Mouse (Mus musculus): ENCODE data around the gene Aff3.

The Aff3 gene

DNA sequence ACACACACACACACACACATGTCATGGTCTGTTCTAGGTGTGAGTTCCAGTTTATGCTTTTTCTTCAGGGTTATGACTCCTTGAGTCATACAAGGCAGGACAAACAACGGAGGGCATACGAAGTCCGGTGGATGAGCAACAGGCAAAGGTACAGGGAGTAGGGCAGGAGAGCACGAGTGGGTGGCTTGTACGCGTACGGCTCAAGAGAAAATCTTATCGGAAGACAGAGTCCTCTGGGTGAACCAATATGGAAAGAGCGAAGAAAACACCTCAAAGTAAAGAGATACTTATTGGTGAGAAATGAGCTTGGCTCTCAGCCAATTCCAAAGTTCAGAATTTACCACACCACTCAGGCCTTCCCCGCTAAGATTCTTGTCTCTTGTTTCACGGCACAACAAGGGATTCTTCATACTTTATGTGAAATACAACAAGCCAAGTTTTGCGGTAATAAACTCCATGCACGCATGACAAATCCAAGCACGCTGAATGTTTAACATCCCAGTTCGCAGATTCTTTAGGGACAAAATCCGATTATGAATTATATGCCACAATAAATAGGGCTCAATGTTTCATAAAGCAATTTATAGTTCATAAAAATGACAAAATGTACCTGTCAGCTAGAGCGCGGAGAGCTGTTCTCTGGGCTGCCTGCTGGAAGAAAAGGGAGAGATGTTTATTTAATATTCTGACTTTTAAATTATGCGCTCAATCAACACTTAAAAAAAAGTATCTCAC lies 412.6 kb downstream of the Aff3 start:
- ChIA-PET CTCF (interaction anchor here (0.6 to 1.9 kb wide), 49 partner anchors 8 to 540 kb away, joined by 3 to 13 read pairs (median 3); no protein-coding TSS in a partner anchor), POLR2A (no interaction called here)

DNA sequence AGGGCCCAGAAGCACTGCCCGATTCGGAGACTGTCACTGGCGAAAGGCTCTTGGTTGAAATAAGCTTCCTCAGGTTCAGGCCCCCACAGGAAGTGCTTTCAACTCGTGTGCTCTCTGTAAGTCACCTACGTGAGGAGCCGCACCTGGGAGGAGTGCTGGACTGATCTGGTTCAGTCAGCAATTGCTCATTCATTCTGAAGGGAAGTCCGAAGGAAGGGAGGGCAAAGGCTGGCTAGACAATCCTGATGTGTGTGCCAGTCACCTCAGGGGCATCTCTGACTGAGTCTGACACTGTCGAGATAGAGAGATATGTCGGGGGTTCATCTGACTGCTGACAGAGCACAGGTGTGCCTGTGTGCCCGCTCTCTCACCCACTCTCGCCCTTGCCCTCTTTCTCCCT lies 413.3 kb downstream of the Aff3 start:
- ChIA-PET POLR2A (no interaction called here), CTCF (interaction anchor here in 3 of 4 experiments (1.3 to 1.9 kb wide), 4 partner anchors 12 to 536 kb away, joined by 3 to 8 read pairs (median 5); no protein-coding TSS in a partner anchor)

DNA sequence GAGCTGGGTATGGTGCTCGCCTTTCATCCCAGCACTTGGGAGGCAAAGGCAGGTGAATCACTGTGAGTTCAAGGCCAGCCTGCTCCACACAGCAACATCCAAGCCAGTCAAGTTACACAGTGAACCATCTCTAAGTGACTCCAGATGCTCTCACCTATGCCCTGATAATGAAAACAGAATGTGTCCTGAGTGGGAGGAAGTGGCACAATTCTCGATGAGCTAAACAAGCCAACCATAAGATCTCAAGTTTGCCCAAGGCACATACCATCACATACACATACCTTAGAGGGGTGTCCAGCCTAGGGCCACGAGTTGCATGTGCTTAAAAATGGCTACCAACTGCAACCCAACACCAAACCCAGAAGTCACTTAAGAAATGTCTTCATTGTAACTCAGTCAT lies 414.5 kb downstream of the Aff3 start:
- ChIA-PET POLR2A (no interaction called here), CTCF (no interaction called here)

DNA sequence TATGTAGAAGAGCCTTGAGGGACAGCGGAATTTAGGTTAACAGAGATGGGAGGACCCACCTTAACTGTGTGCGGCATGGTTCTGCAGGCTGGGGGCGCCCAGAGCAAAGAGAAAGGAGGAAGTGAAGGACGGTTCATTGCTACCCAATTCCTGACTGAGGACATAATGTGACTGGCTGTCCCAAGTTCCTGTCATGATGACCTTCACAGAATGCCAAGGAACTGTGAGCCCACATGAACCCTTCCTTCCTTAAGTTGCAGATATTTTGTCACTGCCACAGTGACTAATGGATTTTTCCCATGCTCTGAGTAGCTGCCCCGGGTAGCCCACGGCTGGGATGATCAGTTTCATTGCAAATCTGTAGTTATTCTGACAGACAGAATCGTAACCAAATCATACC lies 415.2 kb downstream of the Aff3 start:
- POLR2A ChIA-PET: interaction anchor here in 1 of 4 experiments (0.6 kb wide), 1 partner anchor 519 kb away, joined by 3 read pairs; no protein-coding TSS in a partner anchor
- CTCF ChIA-PET: interaction anchor here in 1 of 4 experiments (0.6 kb wide), 1 partner anchor 606 kb away, joined by 3 read pairs; no protein-coding TSS in a partner anchor

DNA sequence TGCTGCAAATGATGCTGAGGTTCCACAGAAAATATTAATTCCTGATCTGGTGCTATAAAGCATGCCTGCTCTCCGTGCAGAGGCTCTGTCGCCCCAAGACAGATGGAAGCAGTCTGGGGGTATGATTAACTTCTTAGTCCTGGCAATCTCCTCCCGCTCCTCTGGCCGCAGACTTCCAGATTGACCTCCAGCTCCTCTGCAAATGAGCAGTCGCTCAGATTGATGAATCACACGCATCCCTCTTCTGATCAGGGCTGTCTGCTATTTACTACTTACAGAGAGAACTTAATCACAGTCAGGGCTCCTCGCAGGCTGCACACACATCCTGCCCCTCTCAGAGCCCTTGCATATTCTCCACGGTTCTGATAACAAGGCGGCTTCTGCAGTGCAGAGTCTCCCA lies 416.7 kb downstream of the Aff3 start:
- POLR2A ChIA-PET: no interaction called here
- CTCF ChIA-PET: no interaction called here

DNA sequence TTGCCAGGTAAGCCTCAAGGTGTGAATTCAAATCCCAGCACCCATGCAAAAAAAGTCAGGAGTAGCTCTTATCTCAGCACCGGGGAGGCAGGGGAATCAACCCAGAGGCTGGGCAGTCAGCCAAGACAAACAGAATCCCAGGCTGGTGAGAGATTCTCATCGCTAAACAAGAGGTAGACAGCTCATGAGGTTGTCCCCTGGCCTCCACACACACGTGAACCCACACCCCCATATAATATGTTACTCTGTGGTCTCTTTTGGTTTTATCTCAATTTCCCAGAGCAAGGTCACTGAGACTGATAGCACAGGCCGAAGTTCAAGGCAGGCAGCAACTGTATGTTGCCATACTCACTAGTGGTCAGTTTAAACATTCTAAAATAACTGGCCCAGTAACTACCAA lies 422.2 kb downstream of the Aff3 start:
- POLR2A ChIA-PET: interaction anchor here in 1 of 4 experiments (0.5 kb wide), 1 partner anchor 645 kb away, joined by 3 read pairs; no protein-coding TSS in a partner anchor
- CTCF ChIA-PET: interaction anchor here in 1 of 4 experiments (0.6 kb wide), 1 partner anchor 35 kb away, joined by 4 read pairs; no protein-coding TSS in a partner anchor

DNA sequence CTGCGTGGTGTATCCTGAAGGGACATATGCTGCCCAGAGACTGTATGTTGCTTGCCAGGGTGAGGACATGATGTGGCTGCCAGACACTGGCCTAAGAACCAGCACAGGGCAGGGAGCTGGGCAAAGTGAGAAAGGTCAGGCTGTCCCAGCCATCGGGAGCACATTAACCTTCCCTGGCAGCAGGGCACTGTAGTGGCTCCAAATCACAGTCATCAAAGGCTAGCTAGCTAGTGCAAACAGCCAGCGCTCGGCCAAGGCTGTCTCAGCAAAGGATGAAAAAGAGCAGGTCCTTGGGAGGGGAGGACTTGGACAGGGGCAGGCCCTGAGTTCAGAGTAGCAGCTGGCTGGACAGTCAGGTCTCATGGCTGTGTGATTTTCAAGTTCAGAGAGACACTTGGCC lies 423.0 kb downstream of the Aff3 start:
- CTCF ChIA-PET: interaction anchor here in 1 of 4 experiments (3.2 kb wide), 1 partner anchor 11 kb away, joined by 13 read pairs; no protein-coding TSS in a partner anchor
- POLR2A ChIA-PET: interaction anchor here in 1 of 4 experiments (0.6 kb wide), 1 partner anchor 170 kb away, joined by 3 read pairs; no protein-coding TSS in a partner anchor

DNA sequence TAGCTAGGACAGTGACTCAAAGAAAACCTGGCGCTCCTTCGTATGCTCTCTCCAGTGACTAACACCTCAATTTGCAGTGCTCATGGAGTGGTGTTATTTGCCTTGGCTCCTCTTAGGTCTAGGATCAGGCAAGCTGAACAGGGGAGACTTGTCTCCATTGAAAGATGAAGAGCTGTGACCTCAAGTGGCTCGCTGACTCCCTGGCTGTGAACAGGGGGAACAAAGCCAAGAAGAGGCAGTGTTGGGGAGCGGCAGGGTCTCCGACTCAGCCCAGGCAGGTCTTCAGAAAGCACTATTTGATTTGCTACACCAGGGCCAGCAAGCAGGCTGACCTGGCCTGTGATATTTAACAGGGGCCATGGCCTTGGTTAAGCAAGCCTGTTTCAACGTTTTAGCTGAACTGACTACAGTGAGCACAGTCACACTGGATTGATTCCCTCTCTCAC lies 423.5 kb downstream of the Aff3 start:
- ChIA-PET POLR2A (no interaction called here), CTCF (interaction anchor here in 1 of 4 experiments (3.2 kb wide), 1 partner anchor 12 kb away, joined by 13 read pairs; no protein-coding TSS in a partner anchor)

DNA sequence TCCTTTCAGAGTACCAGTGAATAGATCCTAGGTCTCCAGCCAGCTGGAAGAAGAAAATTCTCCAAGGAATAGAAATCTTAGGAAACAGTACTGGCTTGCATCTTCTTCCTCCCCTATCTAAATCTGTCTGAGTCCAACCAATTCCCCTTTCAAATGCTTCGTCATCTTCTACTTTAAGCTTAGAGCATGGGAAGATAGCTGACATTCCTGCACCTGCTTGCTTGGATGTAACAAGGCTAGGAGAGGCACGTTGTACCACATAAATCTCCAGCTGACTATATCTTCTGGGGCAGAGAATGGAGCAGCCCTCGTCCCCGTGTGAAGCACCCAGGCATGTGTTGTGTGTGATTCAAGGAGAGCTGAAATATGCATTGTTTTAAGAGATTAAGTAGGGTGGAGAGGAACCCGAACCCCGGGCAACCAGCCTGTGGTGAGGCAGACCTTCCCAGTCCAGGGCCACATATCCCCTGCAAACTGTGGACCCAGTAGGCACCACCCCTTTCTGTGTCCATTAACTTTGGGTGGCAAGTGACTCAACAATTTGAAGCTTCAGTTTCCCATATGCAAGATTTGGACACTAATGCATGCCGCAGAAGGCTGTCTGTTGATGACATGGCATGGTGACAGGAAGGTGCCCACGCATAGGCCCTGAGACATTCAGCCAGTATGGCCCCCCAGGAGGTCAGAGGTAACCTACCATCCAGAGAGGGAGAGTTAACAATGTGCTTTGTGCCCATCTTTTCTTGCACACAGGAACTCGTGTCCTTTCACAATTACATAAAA lies 424.1 kb downstream of the Aff3 start:
- CTCF ChIA-PET: interaction anchor here in 3 of 4 experiments (0.8 to 3.2 kb wide), 4 partner anchors 12 to 55 kb away, joined by 3 to 13 read pairs (median 9); no protein-coding TSS in a partner anchor

DNA sequence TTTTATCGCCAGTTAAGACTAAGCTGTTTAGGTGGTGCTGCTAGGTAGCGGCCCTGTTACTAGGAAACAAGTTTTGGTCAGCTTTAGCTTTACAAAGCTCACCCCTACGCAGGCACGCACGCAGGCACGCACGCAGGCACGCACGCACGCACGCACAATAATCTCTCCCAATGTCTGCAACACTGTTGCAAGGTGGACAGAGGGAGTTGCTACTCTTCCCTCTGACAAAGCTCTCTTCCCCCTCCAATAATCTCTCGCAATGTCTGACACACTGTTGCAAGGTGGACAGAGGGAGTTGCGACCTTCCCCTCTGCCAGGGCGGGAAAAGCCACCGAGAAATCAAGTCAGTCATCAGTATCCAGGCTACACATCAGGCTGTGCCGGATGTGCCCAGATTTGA lies 425.2 kb downstream of the Aff3 start:
- POLR2A ChIA-PET: interaction anchor here in 1 of 4 experiments (1.1 kb wide), 1 partner anchor 20 kb away, joined by 4 read pairs; no protein-coding TSS in a partner anchor
- CTCF ChIA-PET: interaction anchor here (0.7 to 3.2 kb wide), 8 partner anchors 13 to 594 kb away, joined by 3 to 13 read pairs (median 4); no protein-coding TSS in a partner anchor

More for the DNA sequence above, 424.1 kb downstream of the Aff3 start:
- POLR2A ChIA-PET: interaction anchor here in 2 of 4 experiments (0.6 to 1.1 kb wide), 2 partner anchors 19 to 1263 kb away, joined by 4 read pairs; no protein-coding TSS in a partner anchor

DNA sequence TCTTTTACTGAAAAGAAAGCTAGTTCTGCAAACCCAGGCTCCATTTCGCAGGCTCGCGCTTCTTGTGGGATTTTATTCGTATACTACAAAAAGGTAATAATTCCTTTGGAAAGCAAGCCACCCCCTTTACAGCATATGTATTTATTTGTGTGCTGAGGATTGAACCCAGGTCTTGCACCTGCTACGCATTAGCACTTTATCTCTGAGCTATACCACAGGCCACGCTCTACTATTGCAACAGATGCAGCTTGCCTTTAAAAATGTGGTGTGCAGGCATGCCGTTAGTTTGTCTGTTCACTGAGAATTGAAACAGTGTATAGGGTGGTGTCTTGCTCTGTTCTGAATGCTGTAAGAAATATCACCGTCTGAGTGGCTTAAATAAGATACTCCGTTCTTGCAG lies 426.9 kb downstream of the Aff3 start:
- CTCF ChIA-PET: interaction anchor here in 3 of 4 experiments (1.2 to 2.6 kb wide), 3 partner anchors 15 to 52 kb away, joined by 3 to 12 read pairs (median 7); no protein-coding TSS in a partner anchor

DNA sequence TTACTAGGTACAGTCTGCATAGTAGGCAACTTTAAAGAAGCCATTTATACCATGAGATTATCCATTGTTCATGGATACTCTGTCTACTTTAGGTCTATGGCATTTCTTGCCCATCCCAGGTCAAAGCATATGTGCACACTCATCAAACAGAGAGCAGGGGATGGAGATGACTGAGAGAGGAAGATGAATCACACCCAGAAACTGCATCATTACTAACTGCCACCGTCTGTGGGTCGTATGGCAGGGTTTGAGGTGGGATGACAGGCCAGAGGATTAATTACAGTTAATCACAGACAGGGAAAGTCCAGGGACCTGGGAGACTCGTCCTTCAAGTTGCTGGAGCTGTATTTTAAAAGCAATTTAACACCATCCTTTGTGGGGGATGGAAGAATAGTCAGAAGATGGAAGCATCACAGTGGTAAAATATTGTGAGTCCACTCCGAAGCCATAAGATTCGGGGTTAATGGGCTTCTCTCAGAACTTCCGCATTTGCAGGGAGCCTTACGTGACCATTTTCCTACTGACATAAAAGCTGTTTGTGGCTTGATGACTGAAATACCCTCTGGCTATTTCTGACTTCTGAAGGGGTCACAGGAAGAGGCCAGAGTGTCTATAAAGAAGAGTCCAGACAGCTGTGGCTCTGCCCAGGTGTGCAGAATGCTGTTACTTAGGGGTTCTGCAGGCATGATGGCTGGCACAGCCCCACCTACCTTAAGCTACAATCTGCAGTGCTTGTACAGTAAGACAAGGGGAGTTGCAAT lies 427.5 kb downstream of the Aff3 start:
- ChIA-PET POLR2A (no interaction called here), CTCF (interaction anchor here in 2 of 4 experiments (0.8 to 1.2 kb wide), 2 partner anchors 15 to 20 kb away, joined by 3 read pairs; no protein-coding TSS in a partner anchor)

More for the DNA sequence above, 426.9 kb downstream of the Aff3 start:
- POLR2A ChIA-PET: no interaction called here

DNA sequence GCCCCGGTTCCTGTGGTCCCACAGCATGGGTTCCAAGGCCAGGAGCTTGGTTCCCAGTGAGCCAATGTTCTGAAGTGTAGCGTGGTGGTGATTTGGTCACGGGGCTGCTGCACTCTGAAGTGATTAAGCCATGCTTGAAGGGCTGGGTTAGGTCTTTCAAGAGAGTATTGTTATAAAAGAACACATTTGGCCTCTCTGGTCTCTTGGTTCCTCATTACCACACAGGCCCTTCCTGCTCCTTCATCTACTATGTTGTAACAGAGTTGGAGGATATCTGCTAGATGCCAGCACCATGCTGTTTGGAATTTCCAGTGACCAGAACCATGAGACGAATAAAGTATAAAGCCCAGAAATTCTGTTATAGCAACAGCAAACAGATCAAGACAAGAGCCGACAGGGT lies 431.6 kb downstream of the Aff3 start:
- ChIA-PET CTCF (interaction anchor here in 1 of 4 experiments (0.9 kb wide), 1 partner anchor 48 kb away, joined by 3 read pairs; no protein-coding TSS in a partner anchor), POLR2A (interaction anchor here in 1 of 4 experiments (0.6 kb wide), 1 partner anchor 570 kb away, joined by 3 read pairs; no protein-coding TSS in a partner anchor)

DNA sequence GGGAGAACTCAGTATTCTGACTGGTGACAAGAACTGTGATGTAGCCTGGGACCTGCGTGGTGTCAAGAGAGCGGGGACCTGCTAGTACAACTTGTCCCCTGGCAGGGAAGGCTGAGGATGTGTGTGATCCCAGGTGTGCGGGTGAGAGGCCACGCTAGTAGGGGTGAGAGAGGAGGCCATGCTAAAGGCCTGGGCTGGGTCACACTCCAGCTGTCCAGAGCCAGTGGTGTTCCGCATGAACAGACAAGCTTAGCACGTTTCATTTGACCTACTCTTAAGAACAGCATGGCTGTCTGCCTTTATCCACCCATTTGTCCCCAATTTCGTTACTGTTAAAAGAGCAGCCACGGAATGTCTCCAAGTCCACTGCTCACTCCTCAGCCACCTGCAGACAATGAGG lies 434.7 kb downstream of the Aff3 start:
- POLR2A ChIA-PET: no interaction called here
- CTCF ChIA-PET: interaction anchor here in 1 of 4 experiments (0.7 kb wide), 1 partner anchor 45 kb away, joined by 3 read pairs; no protein-coding TSS in a partner anchor

DNA sequence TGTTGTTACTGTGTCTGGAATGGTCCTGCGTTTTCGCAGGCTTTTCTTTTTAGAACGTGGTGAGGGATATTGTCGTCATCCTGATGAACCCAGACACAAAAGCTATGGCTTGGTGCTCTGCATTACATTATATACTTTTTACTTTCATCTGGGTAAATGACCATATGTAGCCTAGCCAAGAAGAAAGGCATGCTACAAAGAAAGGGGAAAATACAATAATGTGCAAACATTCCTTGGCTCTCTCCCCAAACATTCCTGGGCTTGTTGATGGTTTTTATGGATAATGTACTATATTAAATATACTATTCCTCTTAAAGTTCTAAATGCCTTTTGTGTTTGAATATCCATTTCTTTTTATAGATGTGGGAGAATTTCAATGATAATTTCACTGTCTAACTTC lies 435.9 kb downstream of the Aff3 start:
- CTCF ChIA-PET: no interaction called here
- POLR2A ChIA-PET: no interaction called here

DNA sequence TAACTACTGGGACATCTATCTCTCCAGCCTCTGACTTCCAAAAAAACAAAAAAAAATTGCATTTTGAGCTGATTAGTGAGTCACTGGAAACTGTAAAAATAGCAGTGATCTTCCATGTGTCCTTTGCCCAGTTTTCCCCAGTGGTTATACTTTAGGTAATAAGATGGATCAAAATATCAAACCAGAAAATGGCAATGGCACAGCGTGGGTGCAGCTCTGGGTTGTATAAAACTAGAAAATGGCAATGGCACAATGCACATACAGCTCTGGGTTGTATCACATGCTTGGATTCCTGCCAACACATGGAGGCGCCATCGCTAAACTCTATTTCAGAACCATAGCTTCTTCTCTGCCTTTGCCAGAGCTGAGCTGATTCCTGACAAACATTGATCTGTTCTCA lies 439.6 kb downstream of the Aff3 start:
- POLR2A ChIA-PET: interaction anchor here in 1 of 4 experiments (1.2 kb wide), 1 partner anchor 15 kb away, joined by 4 read pairs; no protein-coding TSS in a partner anchor
- CTCF ChIA-PET: no interaction called here

DNA sequence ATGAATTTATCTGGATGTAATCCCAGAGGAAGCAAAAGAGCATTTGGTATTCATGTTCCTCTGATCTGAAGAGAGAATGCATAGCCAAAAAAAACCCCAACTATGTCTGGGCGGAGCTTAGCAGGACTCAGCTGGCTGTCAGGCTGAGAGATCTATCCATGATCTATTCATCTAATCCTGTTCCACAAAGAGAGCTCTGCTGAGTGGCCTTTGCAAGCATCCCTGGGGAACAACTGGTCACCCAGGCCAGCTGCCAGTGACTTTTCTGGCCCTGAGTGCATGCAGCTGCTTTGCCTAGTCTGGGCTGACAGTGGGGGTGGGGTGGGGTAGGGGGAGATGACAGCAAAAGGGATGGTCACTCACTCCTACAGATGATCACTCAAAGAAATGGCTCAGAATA lies 442.6 kb downstream of the Aff3 start:
- CTCF ChIA-PET: interaction anchor here in 1 of 4 experiments (1.1 kb wide), 1 partner anchor 37 kb away, joined by 4 read pairs; no protein-coding TSS in a partner anchor
- POLR2A ChIA-PET: no interaction called here

DNA sequence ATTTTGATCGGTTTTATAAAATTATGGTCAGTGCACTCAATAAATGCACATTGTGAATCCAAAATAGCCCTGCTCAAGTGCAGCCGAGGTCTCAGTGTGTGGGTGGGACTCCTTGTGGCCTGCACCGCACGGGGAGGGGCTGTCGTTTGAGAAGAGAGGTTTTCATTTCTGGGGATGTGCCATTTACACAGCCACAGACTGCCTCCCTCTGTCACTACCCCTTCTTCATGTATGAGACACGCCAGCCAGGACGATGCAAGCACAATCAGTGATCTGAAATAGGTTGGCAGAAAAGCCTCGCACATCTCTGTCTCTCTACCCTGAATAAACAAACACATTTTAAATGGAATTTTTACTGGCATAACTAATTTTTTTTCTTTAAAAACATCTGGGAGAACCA lies 443.3 kb downstream of the Aff3 start:
- POLR2A ChIA-PET: no interaction called here
- CTCF ChIA-PET: no interaction called here
